ENCODE assay signal across 14 mouse cellular contexts in genomic region chr2:173776108-173776507, GRCm38 (mm10). TPM values are rescaled to one million over a fixed set of nuclear protein-coding genes. Genes with fewer than 3 reads are reported as not detected.
DNase-seq lines count a peak whose midpoint lies in the region; ATAC-seq and TF ChIP-seq lines count a peak whose summit lies in the region.
"Had no signal": no experiment of that assay in that cellular context is flagged by ENCODE, and none has a peak within 500 bp of the region (broad histone marks: within the 10 kb centered on the region; RNA-seq: fewer than 3 reads in every experiment).

No protein-coding gene starts in this region.

- H3K9me3 ChIP-seq in heart, embryonic 10.5 days = no peaks in the 10 kb centered on the region
- H3K9me3 ChIP-seq in ES-E14 (ENCODE audit: control insufficient read depth, insufficient read depth, low read depth, low read length) = no peaks in the 10 kb centered on the region
- no peaks in the 10 kb centered on the region for H3K9me3 ChIP-seq in forebrain, embryonic 12.5 days
- no peaks in the 10 kb centered on the region for H3K9me3 ChIP-seq in midbrain, embryonic 12.5 days
- H3K9me3 ChIP-seq: megakaryocyte, embryonic 14.5 days had no signal

- H3K4me2 ChIP-seq in forebrain, embryonic 12.5 days = peak overlapping the region; percentile 15; the same call in 1 of the 2 replicates
- H3K4me2 ChIP-seq in midbrain, embryonic 12.5 days (replicated peaks) = no peak overlapping the region

- H3K27me3 ChIP-seq in heart, embryonic 10.5 days (ENCODE audit: insufficient read depth, poor library complexity, severe bottlenecking) = no peaks in the 10 kb centered on the region
- H3K27me3 ChIP-seq in forebrain, embryonic 12.5 days = no peaks in the 10 kb centered on the region
- no peaks in the 10 kb centered on the region for H3K27me3 ChIP-seq in midbrain, embryonic 12.5 days
- H3K27me3 ChIP-seq: megakaryocyte, embryonic 14.5 days had no signal

- H3K36me3 ChIP-seq in heart, embryonic 10.5 days = peaks cover 32% of the 10 kb centered on the region
- H3K36me3 ChIP-seq in ES-E14 (ENCODE audit: control insufficient read depth, insufficient read depth, low read length, poor library complexity, severe bottlenecking) = peaks cover 8% of the 10 kb centered on the region; the same call in 1 of the 2 replicates
- peaks cover 31% of the 10 kb centered on the region for H3K36me3 ChIP-seq in forebrain, embryonic 12.5 days (replicated peaks)
- H3K36me3 ChIP-seq in midbrain, embryonic 12.5 days = peaks cover 24% of the 10 kb centered on the region

- in situ Hi-C loops in ES-E14 (cut with MboI; ENCODE audit: low sequenced_read_pairs in 2 of 2, unreplicated experiment in 2 of 2) = no loop called here

- peaks cover 89% of the 10 kb centered on the region for H3K4me1 ChIP-seq in heart, embryonic 10.5 days
- peaks cover 5 to 27% of the 10 kb centered on the region in 2 experiments; a peak in 3 of 4 replicates for H3K4me1 ChIP-seq in ES-E14 (ENCODE audit: control insufficient read depth in 2 of 2, insufficient read depth in 2 of 2, low read length in 2 of 2, poor library complexity in 1 of 2)
- peaks cover 61% of the 10 kb centered on the region for H3K4me1 ChIP-seq in forebrain, embryonic 12.5 days
- peaks cover 57% of the 10 kb centered on the region for H3K4me1 ChIP-seq in midbrain, embryonic 12.5 days

- intact Hi-C loops in heart, postnatal 10 days (cut with DNase I) = no loop called here

- ATAC-seq in forebrain, embryonic 12.5 days (ENCODE audit: low FRiP score) = peak; percentile 47; the same call in 1 of the 2 replicates
- ATAC-seq in midbrain, embryonic 12.5 days (ENCODE audit: low FRiP score, low read depth) = 0 out of 2 replicates have a peak, but pooled peaks have one; percentile 41
- ATAC-seq: liver, postnatal 0 days had no signal

- H3K27ac ChIP-seq in heart, embryonic 10.5 days = peak overlapping the region; percentile 64
- H3K27ac ChIP-seq in ES-E14 (ENCODE audit: insufficient read depth, low read depth, low read length, poor library complexity, severe bottlenecking) = no peak overlapping the region
- peak overlapping the region; percentile 83 for H3K27ac ChIP-seq in forebrain, embryonic 12.5 days
- H3K27ac ChIP-seq in midbrain, embryonic 12.5 days (replicated peaks) = peak overlapping the region; percentile 83

- no peak overlapping the region for H3K9ac ChIP-seq in ES-E14 (ENCODE audit: insufficient read depth, low read depth, low read length, poor library complexity, severe bottlenecking)
- no peak overlapping the region for H3K9ac ChIP-seq in forebrain, embryonic 12.5 days
- peak overlapping the region; percentile 31; the same call in 1 of the 2 replicates for H3K9ac ChIP-seq in midbrain, embryonic 12.5 days (replicated peaks)
- H3K9ac ChIP-seq: liver, postnatal 0 days had no signal

- DNase-seq in heart, embryonic 10.5 days (ENCODE audit: low spot score) = no peak
- no peak for DNase-seq in heart, postnatal 10 days
- DNase-seq in ES-E14 (ENCODE audit: low read depth, low spot score) = peak; percentile 30
- no peak for DNase-seq in layer of hippocampus, adult 18-20 months (ENCODE audit: low spot score in 2 of 2)
- DNase-seq in cerebellum, postnatal 4 days (ENCODE audit: low spot score in 2 of 2) = no peak
- DNase-seq in left cerebral cortex, adult 8-10 months (ENCODE audit: low spot score in 2 of 2) = no peak
- DNase-seq: cerebellum, adult 8-10 months; heart, adult 11 months; liver, postnatal 0 days; thymus, postnatal 14 days had no signal

- WGBS in heart, embryonic 10.5 days = 12% methylated on average over 9 of the region's 9 CpGs
- WGBS in forebrain, embryonic 12.5 days = 4% methylated on average over 9 of the region's 9 CpGs
- 7% methylated on average over 9 of the region's 9 CpGs for whole genome bisulfite sequencing in midbrain, embryonic 12.5 days

- 0 out of 2 replicates have a peak overlapping the region, but pooled peaks have one; percentile 1 for H3K4me3 ChIP-seq in heart, embryonic 10.5 days
- no peak overlapping the region for H3K4me3 ChIP-seq in ES-E14 (ENCODE audit: insufficient read depth in 1 of 2, low read depth in 1 of 2, low read length in 2 of 2, poor library complexity in 1 of 2, severe bottlenecking in 1 of 2)
- no peak overlapping the region for H3K4me3 ChIP-seq in forebrain, embryonic 12.5 days (replicated peaks)
- H3K4me3 ChIP-seq in midbrain, embryonic 12.5 days = no peak overlapping the region
- H3K4me3 ChIP-seq: erythroblast, embryonic 14.5 days; megakaryocyte, embryonic 14.5 days had no signal

TF ChIP-seq in ES-E14, 5 proteins besides CTCF, POLR2A, EP300 and RAD21:
- TF ChIP-seq ZC3H11A (IDR thresholded peaks at IDR 0.05; ENCODE audit: borderline replicate concordance, low read depth, low read length) (no peak), CHD2 (IDR thresholded peaks at IDR 0.05; ENCODE audit: low read depth, low read length) (0 out of 2 replicates have a peak, but pooled peaks have one; percentile 13), HCFC1 (IDR thresholded peaks at IDR 0.05; ENCODE audit: borderline replicate concordance, insufficient read depth, low read length) (no peak)
TF ChIP-seq in ES-E14: peak in this region for 1.

RNA-seq across cellular contexts. Expression of gene Vapb, which starts 38.8 kb away (rescaled TPM):
- 11.2 and 13.6 TPM in 2 replicates for polyA plus RNA-seq in heart, embryonic 10.5 days (2016; fragmentation: Nextera tagmentation; extraction: Ambion mirVana)
- total RNA-seq in heart, postnatal 10 days (2021) = 100 to 1,000 TPM; 101 to 108 TPM
- 19.0 and 26.5 TPM in 2 replicates for total RNA-seq in ES-E14 (2012; rRNA removed)
- polyA plus RNA-seq in forebrain, embryonic 12.5 days (2016; fragmentation: Nextera tagmentation; extraction: Ambion mirVana) = 11.0 and 13.8 TPM in 2 replicates
- 11.0 and 14.8 TPM in 2 replicates for polyA plus RNA-seq in midbrain, embryonic 12.5 days (2016; fragmentation: Nextera tagmentation; extraction: Ambion mirVana)
- 100 to 1,000 TPM; 116 to 127 TPM for total RNA-seq in layer of hippocampus, adult 18-20 months (2021)
- total RNA-seq in left cerebral cortex, adult 8-10 months (2022) = 100 to 1,000 TPM; 117 to 139 (median 129) TPM

RNA-seq across cellular contexts. Expression of gene 1700010B08Rik, which starts 56.9 kb away (rescaled TPM):
- polyA plus RNA-seq in heart, embryonic 10.5 days (2016; fragmentation: Nextera tagmentation; extraction: Ambion mirVana) = not detected in 2 replicates
- total RNA-seq in heart, postnatal 10 days (2021) = not detected
- total RNA-seq in ES-E14 (2012; rRNA removed) = 0.26 TPM in 1 of 2 replicates, not detected in the other
- not detected in 2 replicates for polyA plus RNA-seq in forebrain, embryonic 12.5 days (2016; fragmentation: Nextera tagmentation; extraction: Ambion mirVana)
- polyA plus RNA-seq in midbrain, embryonic 12.5 days (2016; fragmentation: Nextera tagmentation; extraction: Ambion mirVana) = not detected in 2 replicates
- not detected for total RNA-seq in layer of hippocampus, adult 18-20 months (2021)
- total RNA-seq in left cerebral cortex, adult 8-10 months (2022) = not detected
- polyA plus RNA-seq: erythroblast, embryonic 14.5 days; liver, postnatal 0 days had no signal
